ENCODE assay signal across 25 mouse cellular contexts in the genomic region with DNA sequence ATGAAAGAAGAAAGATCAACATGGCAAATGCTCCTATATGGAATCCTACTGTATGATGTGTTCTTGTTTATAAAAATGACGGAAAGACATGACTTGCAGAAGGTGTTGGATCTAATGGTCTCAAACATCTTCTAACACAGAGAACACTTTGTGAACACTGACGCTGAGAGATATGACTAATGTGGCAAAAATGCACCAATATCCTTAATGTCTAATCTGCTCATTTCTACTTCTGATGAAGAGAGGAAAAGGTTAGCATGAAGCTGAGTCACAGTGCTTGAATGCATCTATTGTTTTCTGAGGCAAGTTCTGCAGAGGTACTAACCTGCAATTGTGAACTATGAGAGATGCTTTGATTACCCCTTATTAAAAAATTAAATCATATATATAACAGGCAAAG.
DNase-seq lines count a peak whose midpoint lies in the region; ATAC-seq and TF ChIP-seq lines count a peak whose summit lies in the region.
"Had no signal": no experiment of that assay in that cellular context is flagged by ENCODE, and none has a peak within 500 bp of the region (broad histone marks: within the 10 kb centered on the region; RNA-seq: fewer than 3 reads in every experiment).

No protein-coding gene starts in this region.

- peak; percentile 32 for ATAC-seq in Patski
- no peak for ATAC-seq in erythroblast, adult 5-6 weeks (replicated peaks; ENCODE audit: low FRiP score, poor library complexity, severe bottlenecking)
- ATAC-seq: activated CD4-positive, CD25-positive, alpha-beta regulatory T cell, adult 4 months; CD4-positive, CD25-positive, alpha-beta regulatory T cell, adult 4 months; forebrain, embryonic 14.5 days; forebrain, embryonic 16.5 days had no signal

- CTCF ChIA-PET in Patski (lab: Charles Lee), result interaction anchor here (0.6 to 1.3 kb wide), 3 partner anchors 18 to 225 kb away, joined by 3 read pairs; no protein-coding TSS in a partner anchor

- POLR2A ChIA-PET in Patski (lab: Charles Lee), result no interaction called here

- peak; percentile 84 for DNase-seq in 3T3-L1 (ENCODE audit: low read depth, low spot score)
- peak; percentile 75 for DNase-seq in Muller cell, postnatal 12 days (ENCODE audit: inconsistent ontology term)
- peak; percentile 38 for DNase-seq in Patski (ENCODE audit: low read depth, low spot score)
- peak; percentile 20 for DNase-seq in fibroblast of lung, adult 2 months (ENCODE audit: low read depth)
- DNase-seq in lung, postnatal 25 days (ENCODE audit: low spot score), result no peak
- no peak for DNase-seq in retina, embryonic 14.5 days (ENCODE audit: low spot score)
- DNase-seq: adrenal gland, adult 8-10 months; adrenal gland, postnatal 14 days; adrenal gland, postnatal 36 days; cerebellum, adult 11 months; cerebellum, adult 18-20 months; cerebellum, adult 8-10 months; cerebellum, adult 9-11 months; cerebellum, postnatal 14 days; cerebellum, postnatal 36 days; embryo, embryonic 11 days had no signal

- no peaks in the 10 kb centered on the region for H3K27me3 ChIP-seq in Patski
- H3K27me3 ChIP-seq: CH12.LX; embryonic facial prominence, embryonic 13.5 days; embryonic facial prominence, embryonic 15.5 days; forebrain, embryonic 12.5 days had no signal

- no peak for TF ChIP-seq CTCF in Patski (IDR thresholded peaks at IDR 0.05)

- in situ Hi-C loops in Patski (cut with MboI; ENCODE audit: low pct_unique_long_range_greater_than_20kb), result loop anchor here (10.0 kb wide), 2 partner anchors 295 to 325 kb away; partner anchors contain the start of gene Jag1

Comparison
In these comparisons a context has a peak if more than half of its experiments do, and no peak if none do; other contexts are left out.
1. DNase-seq: peak in 3T3-L1 (single experiment), Muller cell, postnatal 12 days (single experiment), Patski (single experiment) and fibroblast of lung, adult 2 months (single experiment); none in lung, postnatal 25 days (single experiment) and retina, embryonic 14.5 days (single experiment).